Mouse (Mus musculus): ENCODE data around the gene Dok7. TPM values are rescaled to one million over a fixed set of nuclear protein-coding genes. Genes with fewer than 3 reads are reported as not detected.

The Dok7 gene
- total RNA-seq, 2 experiments from 2014 or later, result 25.8 to 30.4 TPM

GRCm38 (mm10) chr5:35118418-35118817 lies 61.9 kb downstream of the Dok7 start:
- no peak for DNase-seq

GRCm38 (mm10) chr5:35120024-35120423 lies 63.5 kb downstream of the Dok7 start:
- no peak for DNase-seq

GRCm38 (mm10) chr5:35129208-35129607 lies 72.6 kb downstream of the Dok7 start:
- DNase-seq, result no peak

GRCm38 (mm10) chr5:35129767-35130191 lies 73.2 kb downstream of the Dok7 start:
- DNase-seq, result no peak

GRCm38 (mm10) chr5:35131237-35131636 lies 74.7 kb downstream of the Dok7 start:
- no peak for DNase-seq

- DNase-seq, result peak; percentile 93
Measured at GRCm38 (mm10) chr5:35131773-35132172, 75.2 kb downstream of the Dok7 start.

GRCm38 (mm10) chr5:35132278-35132980 lies 75.9 kb downstream of the Dok7 start:
- no peak for DNase-seq

GRCm38 (mm10) chr5:35133468-35133867 lies 76.9 kb downstream of the Dok7 start:
- no peak for DNase-seq

- no peak for DNase-seq
Measured at GRCm38 (mm10) chr5:35134286-35134685, 77.7 kb downstream of the Dok7 start.

- DNase-seq, result no peak
Measured at GRCm38 (mm10) chr5:35135903-35136302, 79.3 kb downstream of the Dok7 start.

Small RNA genes within 50 kb of the gene (microRNA-seq; reads per million reads assigned to microRNA genes)
- gene Mir3097, result 3.5 to 5.1 reads per million in 2 experiments

Other genes starting within 250 kb of the Dok7 start
- under 1 TPM; 0.14 to 0.97 TPM for gene Msantd1, start 148.8 kb upstream of the Dok7 start, total RNA-seq (2021)
- gene Rgs12, start 107.3 kb upstream of the Dok7 start, total RNA-seq (2021), result 10 to 100 TPM; 13.7 to 16.6 TPM
- 1 to 10 TPM in 1 of 2 experiments, under 1 TPM in 1; 0.40 to 1.1 TPM for gene Hgfac, start 15.3 kb upstream of the Dok7 start, total RNA-seq (2021)
- gene Lrpap1, start 49.0 kb downstream of the Dok7 start, total RNA-seq (2021), result 10 to 100 TPM; 37.2 to 42.7 TPM
- under 1 TPM; 0.14 to 0.18 TPM for gene Adra2c, start 221.6 kb downstream of the Dok7 start, total RNA-seq (2021)

Measured in gastrocnemius, postnatal 10 days (tissue).